Mouse (Mus musculus) heart, postnatal 10 days (tissue): Measurements from ENCODE around the gene Dnal4. TPM values are rescaled to one million over a fixed set of nuclear protein-coding genes. Genes with fewer than 3 reads are reported as not detected.

Experiments used
- DNase-seq, 2 experiments: peaks; one replicate each; pipeline ENCODE4 v3.0.0; 2021
- intact Hi-C: fragments of 180-260 bp; cut with DNase I; formaldehyde crosslinking; loops from one replicate; pipeline ENCODE4 v1.15.1; 2025
- total RNA-seq, 2 experiments: library from RNA; stranded (reverse); gene quantifications; 2 replicates each; pipeline ENCODE4 v1.2.3; 2021

Gene Dnal4
- total RNA-seq, 2 experiments from 2014 or later, result 20.2 to 22.9 TPM

- intact Hi-C loops, result no loop called here
- DNase-seq, result no peak
These were observed 24.0 kb upstream of the Dnal4 start for GRCm38 (mm10) chr15:79801646-79802045.

GRCm38 (mm10) chr15:79800701-79801100, 23.1 kb upstream of the Dnal4 start:
- intact Hi-C loops, result no loop called here
- DNase-seq, result no peak

- DNase-seq, result no peak
- intact Hi-C loops, result no loop called here
These were observed 20.9 kb upstream of the Dnal4 start for GRCm38 (mm10) chr15:79798591-79798990.

- intact Hi-C loops, result no loop called here
- DNase-seq, result no peak
These were observed 20.0 kb upstream of the Dnal4 start for GRCm38 (mm10) chr15:79797680-79798079.

- intact Hi-C loops, result no loop called here
- no peak for DNase-seq
These were observed 19.4 kb upstream of the Dnal4 start for GRCm38 (mm10) chr15:79797096-79797495.

GRCm38 (mm10) chr15:79796256-79796655, 18.6 kb upstream of the Dnal4 start:
- DNase-seq, result no peak
- intact Hi-C loops, result no loop called here

GRCm38 (mm10) chr15:79794173-79794572, 16.5 kb upstream of the Dnal4 start:
- intact Hi-C loops, result no loop called here
- DNase-seq, result peak in 1 of 2 experiments; percentile 36

- DNase-seq, result no peak
- intact Hi-C loops, result no loop called here
These were observed 15.4 kb upstream of the Dnal4 start for GRCm38 (mm10) chr15:79793076-79793475.

GRCm38 (mm10) chr15:79792455-79792854, 14.8 kb upstream of the Dnal4 start:
- DNase-seq, result no peak
- intact Hi-C loops, result no loop called here

- intact Hi-C loops, result no loop called here
- DNase-seq, result peak; percentile 72 to 82
These were observed 13.9 kb upstream of the Dnal4 start for GRCm38 (mm10) chr15:79791502-79791901.

GRCm38 (mm10) chr15:79790905-79791304, 13.3 kb upstream of the Dnal4 start:
- intact Hi-C loops, result no loop called here
- no peak for DNase-seq

GRCm38 (mm10) chr15:79790111-79790510, 12.5 kb upstream of the Dnal4 start:
- intact Hi-C loops, result no loop called here
- no peak for DNase-seq

GRCm38 (mm10) chr15:79787815-79788214, 10.2 kb upstream of the Dnal4 start:
- DNase-seq, result no peak
- intact Hi-C loops, result no loop called here

- intact Hi-C loops, result no loop called here
- no peak for DNase-seq
These were observed 7.4 kb upstream of the Dnal4 start for GRCm38 (mm10) chr15:79785056-79785455.

- intact Hi-C loops, result no loop called here
- DNase-seq, result no peak
These were observed 2.0 kb downstream of the Dnal4 start for GRCm38 (mm10) chr15:79775662-79776061.

- intact Hi-C loops, result no loop called here
- peak; percentile 99 for DNase-seq
These were observed 3.3 kb downstream of the Dnal4 start for GRCm38 (mm10) chr15:79774117-79775027.

GRCm38 (mm10) chr15:79770629-79771240, 6.9 kb downstream of the Dnal4 start:
- intact Hi-C loops, result no loop called here
- DNase-seq, result no peak

- intact Hi-C loops, result no loop called here
- no peak for DNase-seq
These were observed 9.3 kb downstream of the Dnal4 start for GRCm38 (mm10) chr15:79768302-79768701.

GRCm38 (mm10) chr15:79767327-79767961, 10.2 kb downstream of the Dnal4 start:
- intact Hi-C loops, result no loop called here
- DNase-seq, result peak in 1 of 2 experiments; percentile 42

GRCm38 (mm10) chr15:79766586-79767071, 11.0 kb downstream of the Dnal4 start:
- intact Hi-C loops, result no loop called here
- DNase-seq, result no peak

- intact Hi-C loops, result no loop called here
- no peak for DNase-seq
These were observed 11.5 kb downstream of the Dnal4 start for GRCm38 (mm10) chr15:79766168-79766567.
